In genomic region chr17:44973489-44973888, GRCm38 (mm10) we compare ENCODE assay signal across 12 mouse cellular contexts.
A peak's percentile ranks its signal among the peaks of the same experiment; 100 is the strongest.
DNase-seq lines count a peak whose midpoint lies in the region; ATAC-seq lines count a peak whose summit lies in the region.
"Had no signal": no experiment of that assay in that cellular context is flagged by ENCODE, and none has a peak within 500 bp of the region (broad histone marks: within the 10 kb centered on the region; RNA-seq: fewer than 3 reads in every experiment).

No protein-coding gene starts in this region.

- no peaks in the 10 kb centered on the region for H3K4me1 ChIP-seq in midbrain, embryonic 13.5 days (replicated peaks)
- H3K4me1 ChIP-seq in midbrain, embryonic 15.5 days, result no peaks in the 10 kb centered on the region
- H3K4me1 ChIP-seq: neural tube, embryonic 12.5 days had no signal

- no peak overlapping the region for H3K9ac ChIP-seq in midbrain, embryonic 13.5 days (replicated peaks)
- no peak overlapping the region for H3K9ac ChIP-seq in midbrain, embryonic 15.5 days
- H3K9ac ChIP-seq: limb, embryonic 12.5 days; neural tube, embryonic 12.5 days had no signal

- no peaks in the 10 kb centered on the region for H3K27me3 ChIP-seq in midbrain, embryonic 13.5 days
- no peaks in the 10 kb centered on the region for H3K27me3 ChIP-seq in midbrain, embryonic 15.5 days (replicated peaks)
- H3K27me3 ChIP-seq: limb, embryonic 12.5 days; neural tube, embryonic 12.5 days had no signal

- no peaks in the 10 kb centered on the region for H3K36me3 ChIP-seq in midbrain, embryonic 13.5 days
- H3K36me3 ChIP-seq in midbrain, embryonic 15.5 days (replicated peaks), result no peaks in the 10 kb centered on the region
- H3K36me3 ChIP-seq: heart, embryonic 10.5 days; limb, embryonic 12.5 days; neural tube, embryonic 12.5 days had no signal

- H3K4me2 ChIP-seq in midbrain, embryonic 13.5 days (replicated peaks), result no peak overlapping the region
- H3K4me2 ChIP-seq in midbrain, embryonic 15.5 days, result no peak overlapping the region
- H3K4me2 ChIP-seq: limb, embryonic 12.5 days; neural tube, embryonic 12.5 days had no signal

- WGBS in midbrain, embryonic 13.5 days, result 56% methylated on average over 4 of the region's 4 CpGs
- 59% methylated on average over 4 of the region's 4 CpGs for WGBS in midbrain, embryonic 15.5 days

- ATAC-seq in midbrain, embryonic 13.5 days, result 0 out of 2 replicates have a peak, but pooled peaks have one; percentile 56
- no peak for ATAC-seq in midbrain, embryonic 15.5 days (replicated peaks)

- H3K4me3 ChIP-seq in midbrain, embryonic 13.5 days (replicated peaks), result no peak overlapping the region
- no peak overlapping the region for H3K4me3 ChIP-seq in midbrain, embryonic 15.5 days
- H3K4me3 ChIP-seq: heart, embryonic 10.5 days; limb, embryonic 12.5 days; neural tube, embryonic 12.5 days had no signal

- peak; percentile 10 for DNase-seq in adrenal gland, postnatal 10 days
- no peak for DNase-seq in adrenal gland, adult 18-20 months (ENCODE audit: low spot score in 2 of 2)
- DNase-seq in kidney, postnatal 14 days, result peak; percentile 48
- DNase-seq in thymus, postnatal 14 days, result peak; percentile 13
- DNase-seq in natural killer cell, adult 2 months (ENCODE audit: low spot score in 2 of 2), result no peak
- no peak for DNase-seq in left cerebral cortex, adult 9 months (ENCODE audit: low spot score in 2 of 2)
- DNase-seq: adrenal gland, postnatal 14 days had no signal

- H3K27ac ChIP-seq in midbrain, embryonic 13.5 days, result no peak overlapping the region
- no peak overlapping the region for H3K27ac ChIP-seq in midbrain, embryonic 15.5 days
- H3K27ac ChIP-seq: heart, embryonic 10.5 days; limb, embryonic 12.5 days; neural tube, embryonic 12.5 days had no signal

- H3K9me3 ChIP-seq in midbrain, embryonic 13.5 days, result no peaks in the 10 kb centered on the region
- H3K9me3 ChIP-seq in midbrain, embryonic 15.5 days, result no peaks in the 10 kb centered on the region
- H3K9me3 ChIP-seq: heart, embryonic 10.5 days; limb, embryonic 12.5 days; neural tube, embryonic 12.5 days had no signal

Comparison
In these comparisons a context has a peak if more than half of its experiments do, and no peak if none do; other contexts are left out.
1. DNase-seq: peak in adrenal gland, postnatal 10 days (single experiment), kidney, postnatal 14 days (single experiment) and thymus, postnatal 14 days (single experiment); none in adrenal gland, adult 18-20 months (0 of 2), natural killer cell, adult 2 months (0 of 2) and left cerebral cortex, adult 9 months (0 of 2).